Mouse (Mus musculus) embryonic fibroblast, embryonic 13.5 days (primary cell): Measurements from ENCODE around the gene Sema6c. TPM values are rescaled to one million over a fixed set of nuclear protein-coding genes. Genes with fewer than 3 reads are reported as not detected.

Experiments used
- H3K27ac ChIP-seq: 2 replicates; pipeline ENCODE4 v1.5.1; 2012; ENCODE audit warnings: low read length, control low read depth, inconsistent platforms; ENCODE audit not compliant: insufficient read depth
- H3K4me1 ChIP-seq: 2 replicates; pipeline ENCODE4 v1.6.1; 2011; ENCODE audit warnings: low read length; ENCODE audit not compliant: control insufficient read depth, insufficient read depth
- H3K4me3 ChIP-seq: 2 replicates; pipeline ENCODE4 v1.5.1; 2011; ENCODE audit warnings: mild to moderate bottlenecking, control low read depth, low read length; ENCODE audit not compliant: insufficient read depth
- CTCF ChIP-seq: IDR thresholded peaks from 2 replicates; pipeline ENCODE4 v1.5.1; 2011; ENCODE audit warnings: mild to moderate bottlenecking, control low read depth, low read length, moderate library complexity, borderline replicate concordance; ENCODE audit not compliant: insufficient read depth
- POLR2A ChIP-seq: IDR thresholded peaks from 2 replicates; pipeline ENCODE4 v1.6.1; 2011; ENCODE audit warnings: low read depth, mild to moderate bottlenecking, control low read depth, low read length, moderate library complexity
- polyA plus RNA-seq: library from polyadenylated mRNA; stranded (reverse); fragments of >200 nt; gene quantifications from 2 replicates; pipeline ENCODE4 v1.2.4, GENCODE M21; 2011; ENCODE audit warnings: low read depth; ENCODE audit not compliant: missing spikeins, insufficient read length

Gene Sema6c
- polyA plus RNA-seq, 1 experiment: 8.6 TPM

- Histone ChIP-seq H3K27ac (no peak within 1 kb of the TSS), H3K4me3 (no peak within 1 kb of the TSS), H3K4me1 (no peaks in the 10 kb centered on the region)
- TF ChIP-seq CTCF (no peak), POLR2A (no peak)
Observed at GRCm38 (mm10) chr3:95141952-95142616, 18.2 kb upstream of the Sema6c start, which contains the start of gene Tnfaip8l2. Gene Tnfaip8l2 (minus strand): TSS chr3:95142360.

- no peak overlapping the region for H3K27ac ChIP-seq
- H3K4me3 ChIP-seq: no peak overlapping the region
- TF ChIP-seq POLR2A (no peak), CTCF (peak; percentile 98)
- no peaks in the 10 kb centered on the region for H3K4me1 ChIP-seq
Observed at GRCm38 (mm10) chr3:95142617-95143011, 17.6 kb upstream of the Sema6c start.

- no peak for TF ChIP-seq CTCF
- TF ChIP-seq POLR2A: no peak
- H3K27ac ChIP-seq: no peak overlapping the region
- H3K4me1 ChIP-seq: no peaks in the 10 kb centered on the region
- no peak overlapping the region for H3K4me3 ChIP-seq
Observed at GRCm38 (mm10) chr3:95147924-95148323, 12.3 kb upstream of the Sema6c start.

GRCm38 (mm10) chr3:95153874-95154273, 6.4 kb upstream of the Sema6c start:
- TF ChIP-seq POLR2A: no peak
- TF ChIP-seq CTCF: no peak
- Histone ChIP-seq H3K4me1 (no peaks in the 10 kb centered on the region), H3K4me3 (no peak overlapping the region), H3K27ac (no peak overlapping the region)

- H3K4me3 ChIP-seq: peak overlapping the region; percentile 63
- H3K4me1 ChIP-seq: peaks cover 6% of the 10 kb centered on the region
- TF ChIP-seq CTCF (no peak), POLR2A (no peak)
- no peak overlapping the region for H3K27ac ChIP-seq
Observed at GRCm38 (mm10) chr3:95159511-95159986, 708 bp upstream of the Sema6c start.

- Histone ChIP-seq H3K4me3 (peak overlapping the region; percentile 70), H3K4me1 (peaks cover 6% of the 10 kb centered on the region), H3K27ac (no peak overlapping the region)
- TF ChIP-seq POLR2A (no peak), CTCF (no peak)
Observed at GRCm38 (mm10) chr3:95161041-95161551, 839 bp downstream of the Sema6c start.

GRCm38 (mm10) chr3:95161618-95162344, 1.5 kb downstream of the Sema6c start:
- peaks cover 6% of the 10 kb centered on the region for H3K4me1 ChIP-seq
- no peak overlapping the region for H3K4me3 ChIP-seq
- no peak overlapping the region for H3K27ac ChIP-seq
- no peak for TF ChIP-seq CTCF
- no peak for TF ChIP-seq POLR2A

GRCm38 (mm10) chr3:95162345-95162628, 2.0 kb downstream of the Sema6c start:
- H3K4me3 ChIP-seq: no peak overlapping the region
- peaks cover 6% of the 10 kb centered on the region for H3K4me1 ChIP-seq
- H3K27ac ChIP-seq: no peak overlapping the region
- TF ChIP-seq CTCF (no peak), POLR2A (no peak)

- Histone ChIP-seq H3K27ac (no peak overlapping the region), H3K4me3 (no peak overlapping the region), H3K4me1 (peaks cover 6% of the 10 kb centered on the region)
- TF ChIP-seq POLR2A: no peak
- TF ChIP-seq CTCF: no peak
Observed at GRCm38 (mm10) chr3:95163419-95164255, 3.4 kb downstream of the Sema6c start.
